Comparison of ENCODE assay signal across 9 mouse cellular contexts in the genomic region with DNA sequence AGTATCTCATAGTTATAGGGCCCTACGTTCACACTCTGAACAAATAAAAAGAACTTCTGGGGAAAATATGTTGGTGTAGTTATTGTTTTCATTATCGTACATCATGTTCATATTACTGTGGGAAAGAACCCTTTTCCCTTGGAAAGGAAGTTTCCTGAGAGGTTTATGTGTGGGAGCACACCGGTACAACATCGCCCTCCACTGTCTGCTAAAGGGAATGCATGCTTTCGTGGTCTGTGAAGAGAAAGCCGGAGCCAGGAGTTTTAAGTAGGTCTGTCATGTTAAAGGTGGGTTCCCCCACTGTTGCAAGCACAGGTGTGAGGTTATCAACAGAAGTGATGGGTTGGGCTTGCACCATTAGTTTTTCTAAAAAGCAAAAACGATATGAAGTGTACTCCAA.
DNase-seq lines count a peak whose midpoint lies in the region; ATAC-seq and TF ChIP-seq lines count a peak whose summit lies in the region.
"Had no signal": no experiment of that assay in that cellular context is flagged by ENCODE, and none has a peak within 500 bp of the region (broad histone marks: within the 10 kb centered on the region; RNA-seq: fewer than 3 reads in every experiment).

No protein-coding gene starts in this region.

- H3K27ac ChIP-seq in stomach, postnatal 0 days (replicated peaks): no peak overlapping the region
- H3K27ac ChIP-seq: hindbrain, embryonic 15.5 days had no signal

- WGBS in stomach, postnatal 0 days: 21% methylated on average over 7 of the region's 7 CpGs

- no peak for ATAC-seq in CD4-positive, CD25-positive, alpha-beta regulatory T cell, adult 4 months
- 0 out of 2 replicates have a peak, but pooled peaks have one; percentile 45 for ATAC-seq in stomach, postnatal 0 days (ENCODE audit: low FRiP score, low TSS enrichment)

- no peak overlapping the region for H3K4me3 ChIP-seq in stomach, postnatal 0 days (ENCODE audit: low read depth, low read length)
- H3K4me3 ChIP-seq: hindbrain, embryonic 15.5 days had no signal

- H3K4me2 ChIP-seq in stomach, postnatal 0 days (replicated peaks; ENCODE audit: low read depth): no peak overlapping the region
- H3K4me2 ChIP-seq: hindbrain, embryonic 15.5 days had no signal

- H3K9ac ChIP-seq in stomach, postnatal 0 days (ENCODE audit: low read length): no peak overlapping the region
- H3K9ac ChIP-seq: hindbrain, embryonic 15.5 days had no signal

- DNase-seq in CD4-positive, CD25-positive, alpha-beta regulatory T cell, adult 2 months (ENCODE audit: low read depth, low spot score): peak; percentile 16
- DNase-seq in ES-CJ7 (ENCODE audit: low read depth, low spot score): peak; percentile 53
- peak; percentile 75 to 84 for DNase-seq in cerebellum, postnatal 10 days
- DNase-seq in gastrocnemius, postnatal 25 days: peak; percentile 46
- peak; percentile 86 to 87 for DNase-seq in kidney, postnatal 4 days
- DNase-seq in lung, adult 18-20 months: peak; percentile 51 to 53
- peak; percentile 62 for DNase-seq in stomach, postnatal 0 days (ENCODE audit: low spot score)

- H3K9me3 ChIP-seq in stomach, postnatal 0 days (ENCODE audit: control insufficient read depth, low read length): no peaks in the 10 kb centered on the region
- H3K9me3 ChIP-seq: hindbrain, embryonic 15.5 days had no signal

- TF ChIP-seq CTCF in stomach, postnatal 0 days (IDR thresholded peaks at IDR 0.05; ENCODE audit: low read depth): peak; percentile 90

- H3K4me1 ChIP-seq in stomach, postnatal 0 days (replicated peaks; ENCODE audit: control insufficient read depth, insufficient read depth): no peaks in the 10 kb centered on the region
- H3K4me1 ChIP-seq: hindbrain, embryonic 15.5 days had no signal

- H3K27me3 ChIP-seq in stomach, postnatal 0 days (ENCODE audit: control insufficient read depth, insufficient read depth, low read length): no peaks in the 10 kb centered on the region
- H3K27me3 ChIP-seq: hindbrain, embryonic 15.5 days had no signal

- TF ChIP-seq EP300 in stomach, postnatal 0 days (optimal IDR thresholded peaks at IDR 0.05): no peak

- no peaks in the 10 kb centered on the region for H3K36me3 ChIP-seq in stomach, postnatal 0 days (ENCODE audit: control insufficient read depth, insufficient read depth, low read length)
- H3K36me3 ChIP-seq: hindbrain, embryonic 15.5 days had no signal

Comparison
In these comparisons a context has a peak if more than half of its experiments do, and no peak if none do; other contexts are left out.
1. DNase-seq: peak in every context shown above with its lines; median percentile 86 in kidney, postnatal 4 days; 80 in cerebellum, postnatal 10 days; 62 in stomach, postnatal 0 days; 53 in ES-CJ7; 52 in lung, adult 18-20 months; 46 in gastrocnemius, postnatal 25 days; 16 in CD4-positive, CD25-positive, alpha-beta regulatory T cell, adult 2 months.